Mouse (Mus musculus): ENCODE results near the gene Ctsw.
"Not testable (repeated sequence)": the region's sequence is repeated elsewhere in the genome, so short reads cannot be mapped to it uniquely, and the experiment has no call there.

Ctsw gene

GRCm38 (mm10) chr19:5468374-5468773, at the start of gene Ctsw:
Gene Ctsw (minus strand): TSS chr19:5468507.
- DNase-seq: no peak

GRCm38 (mm10) chr19:5516906-5517505, 48.7 kb upstream of the Ctsw start:
- no peak for DNase-seq

GRCm38 (mm10) chr19:5515840-5516777, 47.8 kb upstream of the Ctsw start:
- no peak for DNase-seq

GRCm38 (mm10) chr19:5513005-5513349, 44.7 kb upstream of the Ctsw start:
- no peak for DNase-seq

GRCm38 (mm10) chr19:5512091-5513004, 44.0 kb upstream of the Ctsw start:
- no peak for DNase-seq

GRCm38 (mm10) chr19:5511074-5511632, 42.8 kb upstream of the Ctsw start:
- no peak for DNase-seq

- peak; percentile 98 to 99 for DNase-seq
These were observed 42.0 kb upstream of the Ctsw start, which contains the start of gene Snx32 for GRCm38 (mm10) chr19:5510031-5511026. Gene Snx32 (minus strand): TSS chr19:5510538.

- no peak for DNase-seq
These were observed 35.4 kb upstream of the Ctsw start, which contains the start of gene 1700020D05Rik for GRCm38 (mm10) chr19:5503687-5504086. Gene 1700020D05Rik (minus strand): TSS chr19:5503787.

GRCm38 (mm10) chr19:5500330-5500875, 32.1 kb upstream of the Ctsw start:
- no peak for DNase-seq

- DNase-seq: no peak
These were observed 27.7 kb upstream of the Ctsw start for GRCm38 (mm10) chr19:5496052-5496370.

GRCm38 (mm10) chr19:5495353-5496051, 27.2 kb upstream of the Ctsw start:
- DNase-seq: no peak

GRCm38 (mm10) chr19:5494314-5494713, 26.0 kb upstream of the Ctsw start:
- no peak for DNase-seq

- DNase-seq: not testable (repeated sequence)
These were observed 25.0 kb upstream of the Ctsw start for GRCm38 (mm10) chr19:5493301-5493721.

GRCm38 (mm10) chr19:5492641-5493040, 24.3 kb upstream of the Ctsw start:
- no peak for DNase-seq

- peak; percentile 83 to 85 for DNase-seq
These were observed 22.8 kb upstream of the Ctsw start for GRCm38 (mm10) chr19:5490898-5491708.

- peak; percentile 95 to 96 for DNase-seq
These were observed 22.1 kb upstream of the Ctsw start, which contains the start of gene Cfl1 for GRCm38 (mm10) chr19:5490313-5490897. Gene Cfl1 (plus strand): TSS chr19:5490455.

- not testable (repeated sequence) for DNase-seq
These were observed 21.4 kb upstream of the Ctsw start for GRCm38 (mm10) chr19:5489721-5490120.

- peak; percentile 96 to 97 for DNase-seq
These were observed 20.7 kb upstream of the Ctsw start for GRCm38 (mm10) chr19:5488878-5489571.
